Mouse (Mus musculus) naive thymus-derived CD4-positive, alpha-beta T cell, adult 2 months (primary cell): ENCODE results near the gene Fam71e1.

Experiments used
- DNase-seq: peaks from one replicate; pipeline ENCODE4 v3.0.0-alpha.2; 2011; ENCODE audit warnings: low read depth

Fam71e1 gene

GRCm38 (mm10) chr7:44470696-44471612 is 25.4 kb upstream of the Fam71e1 start:
- no peak for DNase-seq

- DNase-seq: no peak
Measured at GRCm38 (mm10) chr7:44471880-44472557, 24.4 kb upstream of the Fam71e1 start.

DNA sequence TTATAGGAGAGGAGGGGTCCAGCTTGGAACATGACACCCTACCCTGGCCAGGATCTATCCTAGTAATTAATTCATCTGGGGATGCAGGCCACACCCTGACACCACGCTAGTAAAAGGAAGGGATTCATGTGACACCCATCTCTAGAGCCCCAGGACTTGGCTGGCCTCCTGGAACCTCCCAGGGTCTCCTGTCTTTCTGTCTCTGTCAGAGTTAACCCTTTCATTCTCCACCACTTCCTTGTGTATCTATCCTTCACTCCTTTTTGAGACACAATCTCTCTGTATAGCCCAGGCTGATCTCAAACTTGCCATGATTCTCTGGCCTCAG is 23.9 kb upstream of the Fam71e1 start:
- no peak for DNase-seq

DNA sequence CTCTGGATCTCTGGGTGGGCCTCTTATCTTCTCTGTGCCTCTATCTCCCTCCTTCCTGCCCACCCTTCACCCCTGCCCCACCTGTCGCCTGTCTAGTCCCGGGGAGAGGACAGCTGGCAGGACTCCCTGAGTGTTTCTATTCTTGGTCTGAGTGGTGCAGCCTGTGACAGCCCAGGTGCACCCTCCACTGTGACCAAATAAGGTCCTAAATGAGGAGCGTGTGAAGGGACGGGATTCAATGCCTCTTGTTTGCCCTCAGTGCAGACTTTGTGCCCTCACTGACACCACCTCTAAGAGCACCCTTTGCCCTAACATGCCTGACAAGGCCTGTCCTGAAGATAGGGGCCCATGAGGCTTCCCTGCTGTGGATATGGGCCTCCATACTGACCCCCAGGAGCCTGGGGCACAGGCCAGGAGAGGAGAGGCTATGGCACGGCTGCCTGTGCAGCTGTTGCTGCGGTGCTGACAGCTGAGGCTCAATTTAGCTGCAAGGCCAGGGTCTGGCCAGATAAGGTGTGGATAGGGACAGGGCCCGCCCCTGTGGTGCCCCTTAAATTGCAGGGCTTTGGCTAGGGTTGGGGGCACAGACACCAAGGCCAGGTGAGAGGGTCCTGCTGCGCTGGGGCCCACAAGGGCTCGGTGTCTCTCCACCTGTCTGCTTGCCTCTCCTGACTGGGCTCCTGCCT is 23.3 kb upstream of the Fam71e1 start:
- no peak for DNase-seq

- no peak for DNase-seq
Measured at GRCm38 (mm10) chr7:44474419-44474818, 22.0 kb upstream of the Fam71e1 start.

DNA sequence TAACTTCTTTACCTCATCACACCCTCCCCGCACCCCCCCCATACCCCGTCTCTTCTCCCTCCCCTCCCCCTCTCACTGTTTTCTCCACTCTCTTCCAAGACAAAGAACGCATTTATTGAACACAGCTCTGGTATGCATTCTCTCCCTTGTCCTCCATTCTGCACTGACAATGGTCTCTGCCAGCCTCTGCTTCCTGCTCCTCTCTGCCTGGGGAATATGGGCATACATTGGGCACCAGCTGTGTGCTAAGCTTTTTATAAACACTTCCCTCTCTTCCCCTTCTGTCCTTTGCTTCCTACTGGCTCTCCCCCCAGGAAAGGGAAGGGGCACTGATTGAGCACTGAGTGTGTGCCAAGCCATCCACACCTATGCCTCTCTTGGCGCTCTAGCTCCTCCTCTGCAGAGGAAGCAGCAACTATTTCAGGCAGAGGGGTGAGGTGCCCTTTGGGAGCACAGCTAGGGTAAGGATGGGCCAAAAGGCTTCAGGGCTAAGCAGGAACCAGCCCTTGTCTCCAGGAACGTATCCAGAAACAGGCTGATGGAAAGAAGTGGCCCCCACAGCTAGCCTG is 21.3 kb upstream of the Fam71e1 start:
- DNase-seq: no peak

- no peak for DNase-seq
Measured at GRCm38 (mm10) chr7:44482836-44483435, 13.4 kb upstream of the Fam71e1 start.

DNA sequence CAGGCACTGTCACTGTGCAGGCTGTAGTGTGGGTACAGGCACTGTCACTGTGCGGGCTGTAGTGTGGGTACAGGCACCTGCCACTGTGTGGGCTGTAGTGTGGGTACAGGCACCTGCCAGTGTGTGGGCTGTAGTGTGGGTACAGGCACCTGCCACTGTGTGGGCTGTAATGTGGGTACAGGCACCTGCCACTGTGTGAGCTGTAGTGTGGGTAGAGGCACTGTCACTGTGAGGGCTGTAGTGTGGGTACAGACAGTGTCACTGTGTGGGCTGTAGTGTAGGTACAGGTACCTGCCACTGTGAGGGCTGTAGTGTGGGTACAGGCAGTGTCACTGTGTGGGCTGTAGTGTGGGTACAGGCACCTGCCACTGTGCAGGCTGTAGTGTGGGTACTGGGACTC is 12.3 kb upstream of the Fam71e1 start:
- no peak for DNase-seq

- peak; percentile 89 for DNase-seq
Measured at GRCm38 (mm10) chr7:44484841-44485571, 11.4 kb upstream of the Fam71e1 start.

GRCm38 (mm10) chr7:44485572-44486195 is 10.7 kb upstream of the Fam71e1 start:
- DNase-seq: no peak

DNA sequence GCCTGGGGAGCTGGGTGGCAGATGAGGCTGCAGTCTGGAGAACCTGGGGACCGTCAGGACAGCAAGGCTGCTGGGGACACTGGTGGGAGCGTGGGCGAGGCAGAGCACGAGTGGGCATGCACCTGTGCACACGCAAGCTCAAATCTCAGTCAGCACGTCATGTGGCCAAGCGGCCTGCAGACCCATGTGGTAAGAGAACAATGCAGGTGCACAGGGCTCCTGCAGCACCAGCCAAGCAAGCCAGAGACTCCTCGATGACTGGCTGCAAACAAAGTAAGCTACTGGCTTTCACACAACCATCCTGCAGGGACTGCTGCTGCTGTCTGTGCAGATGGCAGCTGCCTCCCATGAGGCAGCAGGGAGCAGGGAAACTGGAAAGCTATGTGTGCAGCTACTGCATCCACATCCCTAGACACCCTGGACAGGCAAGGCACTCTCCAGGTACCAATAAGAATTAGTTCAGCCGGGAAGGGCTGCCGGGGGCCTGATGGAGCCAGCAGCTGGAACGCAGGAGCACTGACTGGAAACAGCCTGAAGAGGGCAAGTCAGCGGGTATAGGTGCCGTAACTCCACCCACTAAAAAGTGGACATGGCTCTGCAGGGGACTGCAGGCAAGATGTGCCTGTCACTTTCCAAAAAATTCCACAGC is 9.3 kb upstream of the Fam71e1 start:
- no peak for DNase-seq

DNA sequence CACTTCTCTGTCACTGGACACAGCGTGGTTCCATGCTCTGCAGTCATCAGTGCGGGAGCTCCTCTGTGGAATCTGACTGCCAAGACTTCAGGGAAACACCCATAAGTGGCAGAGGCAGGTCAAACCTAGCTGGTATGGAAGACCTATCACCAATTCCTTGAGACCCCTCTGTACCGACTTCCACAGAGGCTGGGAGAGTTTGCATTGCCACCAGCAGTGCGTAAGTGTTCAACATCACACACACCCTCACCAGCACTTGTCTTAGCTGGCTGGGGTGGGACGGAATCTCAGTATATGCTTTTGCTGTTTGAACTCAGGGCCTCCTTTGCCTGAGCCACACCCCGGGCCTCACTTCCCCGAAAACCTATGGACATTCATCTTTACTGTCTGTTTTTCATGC is 8.4 kb upstream of the Fam71e1 start:
- no peak for DNase-seq

DNA sequence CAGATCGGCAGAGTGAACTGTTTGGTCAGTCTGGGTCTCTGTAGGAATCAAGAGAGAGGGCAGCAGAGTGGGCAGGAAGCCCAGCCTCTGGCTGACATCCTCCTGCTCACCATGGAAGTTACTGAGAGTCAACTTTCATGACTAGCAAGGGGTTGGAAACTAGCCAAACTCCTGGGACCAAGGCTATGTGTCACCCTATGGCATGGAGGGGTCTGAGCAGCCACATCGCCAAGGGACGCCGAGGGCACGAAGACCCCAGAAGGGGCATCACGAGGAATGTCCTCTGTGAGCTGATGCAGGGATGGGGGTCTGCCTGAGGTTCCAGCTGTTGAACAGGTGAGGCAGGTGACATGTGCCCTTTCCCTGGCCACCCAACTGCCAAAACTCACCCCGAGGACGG is 7.8 kb upstream of the Fam71e1 start:
- DNase-seq: no peak

DNA sequence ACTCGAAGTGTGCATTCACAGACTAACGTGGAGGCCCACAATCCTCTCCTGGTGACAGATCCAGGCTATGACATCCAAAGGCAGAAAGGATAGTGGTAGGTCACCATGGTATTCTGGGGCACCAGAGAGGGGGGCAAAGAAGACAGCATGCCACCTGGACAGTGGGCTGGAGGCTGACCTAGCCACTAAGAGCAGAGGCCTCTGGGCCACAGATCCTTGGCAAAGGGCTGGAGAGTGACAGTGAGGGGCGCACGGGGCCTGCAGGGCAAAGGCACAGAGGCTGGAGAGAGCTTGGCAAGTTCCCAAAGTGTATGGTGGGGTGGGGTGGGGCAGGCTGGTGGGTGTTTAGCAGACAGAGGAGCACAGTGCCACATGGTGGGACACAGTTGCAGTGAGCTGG is 6.1 kb upstream of the Fam71e1 start:
- DNase-seq: no peak

DNA sequence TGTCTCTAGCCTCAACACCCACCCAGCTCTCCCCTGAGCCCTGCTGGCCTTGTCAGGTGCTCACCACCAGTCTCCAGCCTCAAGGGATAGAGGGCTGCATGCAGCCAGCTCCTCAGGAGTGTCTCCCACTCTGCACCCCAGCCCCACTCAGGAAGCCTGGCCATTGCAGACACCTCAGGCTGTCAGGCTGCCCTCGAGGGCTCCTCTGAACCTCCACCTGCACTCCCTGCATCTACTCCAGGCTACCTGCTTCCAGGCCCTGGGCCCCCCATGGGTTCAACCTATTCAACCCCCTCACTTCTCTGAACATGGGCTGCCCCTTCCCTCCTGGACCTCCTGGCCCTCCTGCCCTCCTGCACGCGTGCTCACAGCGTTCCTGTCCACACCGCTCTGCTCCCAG is 5.0 kb upstream of the Fam71e1 start:
- no peak for DNase-seq

DNA sequence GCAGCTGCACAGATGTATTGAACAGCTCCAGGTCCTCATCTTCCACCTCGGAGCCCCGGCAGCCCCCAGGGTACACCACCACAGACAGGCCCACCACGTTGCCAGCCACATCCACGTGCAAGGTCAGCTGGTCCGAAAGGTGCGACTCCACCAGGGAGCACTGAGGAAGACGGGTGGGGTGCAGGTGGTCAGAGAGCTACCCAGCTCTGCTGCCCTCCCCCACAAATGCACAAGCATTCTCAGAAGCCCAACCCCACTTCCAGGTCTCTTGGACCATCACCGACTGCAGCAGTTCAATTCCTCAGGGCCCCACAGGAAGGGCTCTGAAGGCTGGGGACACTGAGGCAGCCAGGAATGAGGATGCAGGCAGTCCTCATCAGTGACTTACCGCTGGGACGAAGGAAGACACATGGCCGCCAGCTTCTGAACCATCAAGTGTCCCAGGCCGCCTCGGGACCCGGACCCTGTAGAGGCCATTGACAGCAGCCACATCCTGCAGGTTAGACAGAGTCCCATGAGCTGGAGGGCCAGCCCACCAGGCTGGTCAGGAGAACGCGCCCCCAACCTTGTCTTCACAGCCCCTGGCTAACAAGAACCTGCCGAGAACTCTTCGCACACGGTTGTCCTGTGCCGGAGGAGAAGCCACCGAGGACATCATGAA is 4.1 kb upstream of the Fam71e1 start:
- DNase-seq: no peak

DNA sequence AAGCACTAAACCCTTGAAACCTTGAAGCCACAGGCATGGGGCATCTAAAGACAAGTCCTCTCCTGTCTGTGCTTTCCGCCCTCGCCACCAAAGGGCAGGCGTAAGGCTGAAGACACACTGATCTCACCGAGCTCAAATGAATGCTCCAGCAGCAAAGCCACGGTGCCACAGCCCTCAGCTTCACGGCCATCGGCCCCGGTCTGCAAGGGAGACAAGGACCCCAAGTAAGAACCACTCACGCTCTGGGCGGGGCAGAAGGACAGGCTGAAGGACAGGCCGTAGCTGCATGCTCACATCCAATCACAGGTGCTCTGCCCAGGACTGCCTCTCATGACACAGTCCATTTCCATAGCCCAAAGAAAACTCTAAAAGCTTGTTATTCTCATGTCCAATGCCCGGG is 1.7 kb upstream of the Fam71e1 start:
- DNase-seq: no peak

GRCm38 (mm10) chr7:44495086-44495485 is 1.3 kb upstream of the Fam71e1 start:
- no peak for DNase-seq

DNA sequence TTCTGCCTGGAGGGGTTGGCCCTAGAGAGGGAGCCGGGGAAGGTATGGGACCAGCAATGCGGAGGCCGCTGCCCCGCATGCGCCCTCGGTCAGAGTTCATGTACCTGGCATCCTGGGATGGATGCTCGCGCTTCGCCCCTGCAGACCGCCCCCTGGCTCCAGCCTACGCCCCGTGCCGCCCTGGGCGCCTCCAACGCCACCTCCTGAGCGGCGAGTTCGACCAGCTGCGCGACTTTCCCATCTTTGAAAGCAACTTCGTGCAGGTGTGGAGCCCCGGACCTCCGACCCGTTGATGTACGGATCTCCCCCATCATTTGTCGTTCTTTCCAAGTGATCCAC is 359 bp downstream of the Fam71e1 start:
- DNase-seq: no peak

DNA sequence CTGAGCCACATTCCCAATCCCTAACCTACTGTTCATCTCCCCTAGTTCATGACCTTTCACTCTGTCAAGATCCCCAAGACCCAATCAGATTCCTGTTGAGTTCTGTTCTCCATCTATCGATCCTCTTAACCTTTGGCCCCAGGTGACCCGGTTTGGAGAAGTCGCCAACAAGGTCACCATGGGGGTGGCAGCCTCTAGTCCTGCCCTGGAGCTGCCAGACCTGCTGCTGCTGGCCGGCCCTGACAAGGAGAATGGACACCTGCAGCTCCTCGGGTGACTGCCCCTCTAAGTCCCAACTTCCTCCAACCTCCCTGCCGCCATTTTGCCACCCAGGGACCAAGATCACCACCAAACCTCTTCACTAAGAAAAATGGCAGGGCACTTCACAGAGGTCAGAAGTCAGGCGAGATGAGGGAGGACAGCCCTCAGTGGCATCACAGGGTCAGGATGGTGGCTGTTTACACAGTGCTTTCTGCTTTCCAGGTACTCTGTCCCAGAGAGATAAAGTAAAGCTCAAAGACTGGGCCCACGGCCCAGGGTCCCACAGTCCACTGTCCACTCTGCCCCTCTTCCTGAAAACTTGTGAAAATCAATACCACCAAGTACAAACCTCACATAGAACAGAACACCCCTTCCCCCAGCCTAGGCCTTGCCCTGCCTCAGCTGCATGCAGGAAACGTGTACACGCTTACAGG is 1.1 kb downstream of the Fam71e1 start:
- no peak for DNase-seq
